Mouse (Mus musculus): Measurements from ENCODE around the gene Rep15.

Gene Rep15

DNA sequence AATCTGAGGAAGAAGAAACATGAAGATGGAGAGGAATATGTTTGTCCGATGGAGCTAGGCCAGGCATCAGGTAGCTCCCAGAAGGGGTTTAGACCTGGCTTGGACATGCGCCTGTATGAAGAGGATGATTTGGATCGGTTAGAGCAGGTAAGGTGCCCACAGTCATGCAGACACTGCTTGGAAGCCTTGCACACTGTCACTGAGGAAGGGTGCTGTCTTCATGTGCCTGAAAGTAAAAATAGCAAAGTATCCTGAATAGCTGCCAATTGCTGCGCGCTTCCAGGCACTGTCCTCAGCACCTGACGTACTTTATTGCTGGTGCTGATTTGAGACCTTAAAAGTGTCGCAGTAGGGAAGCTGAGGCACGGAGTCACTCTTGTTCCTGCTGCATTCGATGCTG, 2.8 kb upstream of the Rep15 start:
- DNase-seq (ENCODE audit: low spot score in 2 of 2): no peak

- no peak for DNase-seq (ENCODE audit: low spot score in 2 of 2)
Measured at GRCm38 (mm10) chr6:147030096-147030885, 2.1 kb upstream of the Rep15 start.

DNA sequence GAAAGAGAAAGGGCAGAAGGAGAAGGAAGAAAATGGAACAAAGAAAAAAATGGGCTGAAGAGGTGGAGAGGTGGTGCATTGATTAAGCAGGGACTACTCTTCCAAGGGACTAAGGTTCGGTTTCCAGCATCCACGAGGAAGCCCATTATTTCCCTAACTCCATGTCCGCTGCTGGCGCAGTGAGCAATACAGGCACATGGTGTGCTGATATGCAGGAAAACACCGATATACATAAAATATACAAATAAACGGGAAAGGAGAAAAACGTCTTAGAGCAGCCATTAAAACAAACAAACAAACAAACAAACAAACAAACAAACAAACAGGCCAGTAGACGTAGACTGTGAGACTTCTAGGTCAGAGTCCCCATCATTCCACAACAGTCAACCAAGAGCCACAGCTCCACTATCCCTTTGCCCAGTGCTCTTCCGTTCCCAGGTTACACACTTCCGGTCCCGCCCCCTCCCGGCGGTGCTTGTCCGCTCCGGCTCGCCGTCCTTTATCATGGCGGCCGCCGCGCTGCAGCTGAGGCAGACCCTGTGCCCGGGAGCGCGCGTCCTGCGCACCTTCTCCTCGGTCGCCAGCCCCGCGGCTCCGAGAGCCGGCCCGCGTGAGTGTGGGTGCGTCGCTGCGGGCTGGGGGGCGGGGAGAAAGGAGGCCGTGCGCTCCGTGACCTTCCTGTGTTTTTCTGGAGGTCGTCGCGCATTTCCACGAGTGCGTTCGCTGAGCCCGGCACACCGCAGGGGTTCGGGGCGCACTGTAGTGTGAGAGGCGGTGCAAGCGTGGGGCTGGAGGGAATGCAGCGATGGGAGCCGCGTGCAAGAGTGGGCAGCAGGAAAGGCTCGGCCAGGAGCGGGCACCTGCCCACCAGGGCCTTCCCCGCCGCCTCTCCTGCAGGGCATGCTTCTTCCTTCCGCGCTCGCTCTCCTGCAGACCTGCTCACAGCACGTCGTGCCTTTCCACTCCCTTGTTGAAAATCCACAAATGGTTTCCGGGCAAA, 10.2 kb downstream of the Rep15 start, which contains the start of gene Mrps35:
Gene Mrps35, plus strand, starts transcription at position 474 of the 1,000 bp plus-strand sequence.
- DNase-seq (ENCODE audit: low spot score in 2 of 2): peak; percentile 86 to 91

DNA sequence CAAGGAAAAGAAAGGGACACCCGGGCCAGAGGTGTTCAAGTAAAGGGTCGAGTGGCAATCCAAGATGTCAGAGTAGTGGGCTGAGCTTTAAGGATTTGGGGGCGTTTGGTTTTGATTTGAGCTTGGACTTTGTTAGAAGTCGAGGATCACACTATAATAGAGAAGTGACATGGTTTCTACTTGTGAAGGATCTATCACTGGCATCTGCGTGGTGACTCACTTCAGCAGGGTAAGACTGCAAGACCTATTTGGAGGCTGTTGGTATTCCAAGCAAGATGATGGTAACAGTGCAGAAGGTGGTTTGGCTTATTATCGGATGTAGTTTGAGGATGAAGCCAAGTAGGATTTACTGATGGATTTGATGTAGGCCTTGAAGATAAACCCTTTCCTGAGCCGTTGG, 11.2 kb downstream of the Rep15 start:
- DNase-seq (ENCODE audit: low spot score in 2 of 2): no peak

GRCm38 (mm10) chr6:147049239-147049805, 16.9 kb downstream of the Rep15 start:
- DNase-seq (ENCODE audit: low spot score in 2 of 2): peak in 1 of 2 experiments; percentile 34

- no peak for DNase-seq (ENCODE audit: low spot score in 2 of 2)
Measured at GRCm38 (mm10) chr6:147051666-147052065, 19.3 kb downstream of the Rep15 start.

GRCm38 (mm10) chr6:147052440-147052839, 20.1 kb downstream of the Rep15 start:
- no peak for DNase-seq (ENCODE audit: low spot score in 2 of 2)

DNA sequence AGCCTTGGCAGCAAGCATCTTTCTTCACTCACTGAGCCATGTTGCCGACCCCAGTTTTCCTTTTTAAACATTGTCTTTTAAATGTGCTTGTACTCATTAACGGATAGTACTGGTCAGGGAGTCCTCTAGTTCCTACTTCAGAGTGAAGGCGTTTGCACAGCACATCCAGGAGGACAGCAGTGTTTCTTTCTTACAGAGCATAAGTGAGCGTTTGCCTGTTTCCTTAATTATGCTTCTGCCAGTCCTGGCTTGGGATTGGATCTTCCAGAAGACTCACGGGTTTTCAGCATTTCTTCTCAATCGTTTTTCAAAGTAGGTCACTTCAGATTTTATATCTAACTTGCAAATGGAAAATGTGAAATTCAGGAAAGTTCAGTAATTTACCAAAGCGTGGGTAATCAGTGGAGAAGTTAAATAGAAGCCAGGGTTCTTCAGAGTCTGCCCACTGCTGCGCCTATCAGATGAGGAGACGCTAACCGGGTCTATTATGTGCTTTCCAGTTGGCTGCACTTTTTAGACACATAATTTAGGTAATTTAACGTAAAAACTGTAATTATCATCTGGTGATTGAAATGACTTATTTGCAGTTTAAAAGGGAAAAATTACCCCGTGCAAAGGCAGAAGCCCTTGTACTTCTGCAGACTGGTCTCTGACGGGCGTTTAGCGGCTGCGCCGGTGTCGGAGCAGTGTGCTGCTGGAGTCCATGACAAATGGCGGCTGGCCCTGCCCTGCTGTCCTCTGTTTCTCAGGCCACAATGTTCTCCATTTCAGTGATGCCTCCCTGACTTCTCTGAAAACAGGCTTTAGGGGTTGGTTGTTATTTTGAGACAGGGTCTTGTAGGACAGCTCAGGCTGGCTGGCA, 21.6 kb downstream of the Rep15 start:
- no peak for DNase-seq (ENCODE audit: low spot score in 2 of 2)

GRCm38 (mm10) chr6:147055374-147055977, 23.1 kb downstream of the Rep15 start:
- DNase-seq (ENCODE audit: low spot score in 2 of 2): no peak

DNA sequence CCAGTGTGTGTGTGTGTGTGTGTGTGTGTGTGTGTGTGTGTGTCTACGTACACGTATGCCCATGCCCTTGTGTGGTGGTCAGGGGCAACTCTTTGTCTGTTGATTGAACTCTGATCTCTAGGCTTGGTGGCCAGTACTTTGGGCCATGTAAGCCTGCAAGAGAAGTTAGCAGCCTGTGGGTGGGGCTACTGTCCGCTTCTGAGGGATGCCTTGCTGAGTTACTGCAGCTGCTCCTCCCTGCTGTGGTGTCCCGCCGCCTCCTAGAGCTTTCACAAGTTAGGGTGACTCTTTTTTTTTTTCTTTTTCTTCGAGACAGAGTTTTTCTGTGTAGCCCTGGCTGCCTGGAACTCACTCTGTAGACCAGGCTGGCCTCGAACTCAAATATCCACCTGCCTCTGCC, 26.9 kb downstream of the Rep15 start:
- DNase-seq (ENCODE audit: low spot score in 2 of 2): no peak

- no peak for DNase-seq (ENCODE audit: low spot score in 2 of 2)
Measured at GRCm38 (mm10) chr6:147061630-147062029, 29.2 kb downstream of the Rep15 start.

DNA sequence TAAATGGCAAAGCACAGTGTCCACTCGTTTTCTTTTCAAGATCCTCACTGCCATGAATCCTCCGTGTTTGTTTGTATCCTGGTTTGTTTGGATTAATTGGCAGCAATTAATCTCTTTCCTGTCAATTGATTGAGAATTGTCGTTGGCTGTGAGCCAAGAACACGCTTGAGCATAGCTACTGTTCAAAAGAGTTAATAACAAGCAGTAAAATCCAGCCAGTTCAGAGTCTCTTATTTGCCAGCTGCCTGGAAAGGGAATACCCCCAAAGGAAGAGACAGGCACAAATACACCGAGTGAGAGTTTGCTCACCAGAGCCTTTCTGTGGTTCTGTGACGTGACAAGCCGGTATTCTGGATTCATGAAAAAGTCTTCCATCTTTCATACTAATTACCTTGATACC, 29.6 kb downstream of the Rep15 start:
- no peak for DNase-seq (ENCODE audit: low spot score in 2 of 2)

- no peak for DNase-seq (ENCODE audit: low spot score in 2 of 2)
Measured at GRCm38 (mm10) chr6:147062694-147063093, 30.3 kb downstream of the Rep15 start.

- DNase-seq (ENCODE audit: low spot score in 2 of 2): no peak
Measured at GRCm38 (mm10) chr6:147064226-147064943, 32.0 kb downstream of the Rep15 start.

GRCm38 (mm10) chr6:147064944-147065261, 32.5 kb downstream of the Rep15 start:
- DNase-seq (ENCODE audit: low spot score in 2 of 2): no peak

GRCm38 (mm10) chr6:147075808-147076387, 43.5 kb downstream of the Rep15 start:
- DNase-seq (ENCODE audit: low spot score in 2 of 2): no peak

GRCm38 (mm10) chr6:147076878-147077277, 44.5 kb downstream of the Rep15 start:
- no peak for DNase-seq (ENCODE audit: low spot score in 2 of 2)

DNA sequence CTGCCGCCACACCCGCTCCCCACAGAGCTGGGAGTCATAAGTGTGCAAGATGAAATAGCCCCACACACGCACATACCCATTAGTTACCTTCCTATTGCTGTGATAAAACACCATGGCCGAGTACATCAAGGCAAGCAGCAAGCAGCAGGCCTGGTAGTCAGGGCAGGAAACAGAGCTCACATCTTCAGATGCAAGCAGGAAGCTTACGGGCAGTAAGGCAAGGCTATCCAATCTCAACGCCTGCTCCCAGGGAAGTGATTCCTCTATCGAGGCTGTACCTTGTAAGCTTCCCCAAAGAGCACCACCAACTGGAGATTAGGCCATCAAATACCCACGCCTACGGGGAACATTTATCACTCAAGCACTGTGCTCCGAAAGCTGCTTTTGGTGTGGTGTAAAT, 47.5 kb downstream of the Rep15 start:
- no peak for DNase-seq (ENCODE audit: low spot score in 2 of 2)
